Mouse (Mus musculus) frontal cortex, adult (tissue): ENCODE measurements at regions not wholly inside any gene's neighbourhood (a gene's known extent, or its start where the extent isn't known, plus 50 kb on each side); places are given as distances from the start of the nearest gene placed in this dataset.
"Not testable (repeated sequence)": the region's sequence is repeated elsewhere in the genome, so short reads cannot be mapped to it uniquely, and the experiment has no call there.

Experiments used
- ATAC-seq: cut with Nextera tagmentation; 2 replicates; pipeline ENCODE4 v1.9.2; 2017; ENCODE audit warnings: mild to moderate bottlenecking, moderate library complexity, mixed read lengths; ENCODE audit not compliant: low TSS enrichment

- ATAC-seq: no peak
Measured at GRCm38 (mm10) chr7:113010150-113010549, 56.4 kb downstream of the Rassf10 start.

DNA sequence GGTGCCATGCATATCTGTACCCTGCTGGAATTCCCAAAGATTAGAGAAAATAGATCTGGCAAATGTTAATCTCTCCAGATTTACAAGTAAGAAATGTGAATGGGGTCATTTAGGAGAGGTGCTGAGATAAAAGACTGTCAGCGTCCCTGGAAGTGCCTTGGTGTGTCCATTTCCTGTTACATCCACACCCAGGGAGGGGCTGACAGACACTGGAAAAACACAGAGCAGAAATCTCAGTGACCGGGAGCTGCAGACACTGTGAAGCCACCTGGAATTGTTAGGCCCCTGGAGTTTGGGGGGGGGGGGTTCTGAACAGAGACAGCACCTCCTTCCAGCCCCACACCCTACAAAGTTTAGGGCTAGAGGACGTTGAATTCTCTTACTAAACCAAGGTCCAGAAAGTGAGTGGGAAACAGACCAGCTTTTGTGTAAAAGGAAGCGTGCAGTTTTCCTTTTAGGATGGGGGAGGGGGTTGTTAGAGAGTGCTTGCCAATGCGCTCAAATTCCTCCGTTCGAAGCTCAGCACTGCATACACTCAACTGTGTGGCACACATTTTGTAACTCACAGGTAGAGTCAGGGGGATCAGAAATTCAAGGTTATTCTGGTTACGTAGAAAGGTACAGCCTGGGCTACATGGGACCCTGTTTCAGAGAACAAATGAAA is 63.5 kb downstream of the Rassf10 start:
- ATAC-seq: no peak

DNA sequence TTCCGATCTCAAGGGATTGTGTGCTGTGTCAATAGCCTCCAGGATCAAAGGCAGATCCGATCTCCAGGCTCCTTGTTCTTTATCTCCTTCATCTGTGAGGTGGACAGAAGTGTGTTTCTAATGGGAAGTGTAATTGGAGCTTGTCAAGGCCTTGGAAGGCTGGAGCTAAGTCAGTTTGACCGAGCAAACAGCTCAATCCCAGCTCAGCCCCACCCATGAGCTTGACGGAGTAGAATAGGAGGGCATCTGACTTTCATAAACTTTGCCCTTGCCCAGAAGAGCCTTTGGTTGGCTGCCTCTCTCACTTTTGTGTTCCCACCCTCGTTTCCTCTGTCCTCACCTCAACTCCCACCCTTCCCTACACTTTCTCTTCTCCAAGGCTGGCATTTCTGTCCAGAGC is 67.7 kb downstream of the Rassf10 start:
- no peak for ATAC-seq

DNA sequence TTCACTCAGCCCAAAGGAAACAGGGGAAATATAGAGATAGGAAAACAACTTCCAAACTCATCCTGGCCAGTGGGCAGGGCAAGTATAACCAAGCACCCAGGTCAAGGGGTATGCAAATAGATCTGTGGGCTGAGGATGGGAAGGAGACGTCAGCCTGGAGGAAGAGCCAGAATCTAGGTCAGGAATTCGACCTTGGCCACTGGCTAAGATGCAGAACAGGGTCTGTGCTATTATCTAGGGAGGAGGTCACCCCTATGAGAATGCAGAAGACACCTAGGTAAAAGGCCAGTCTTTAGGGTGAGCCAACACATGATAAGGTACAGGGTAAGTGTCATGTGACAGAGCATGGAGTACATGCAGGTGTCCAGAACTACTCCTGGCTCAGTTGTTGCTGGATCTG is 68.8 kb downstream of the Rassf10 start:
- ATAC-seq: no peak

DNA sequence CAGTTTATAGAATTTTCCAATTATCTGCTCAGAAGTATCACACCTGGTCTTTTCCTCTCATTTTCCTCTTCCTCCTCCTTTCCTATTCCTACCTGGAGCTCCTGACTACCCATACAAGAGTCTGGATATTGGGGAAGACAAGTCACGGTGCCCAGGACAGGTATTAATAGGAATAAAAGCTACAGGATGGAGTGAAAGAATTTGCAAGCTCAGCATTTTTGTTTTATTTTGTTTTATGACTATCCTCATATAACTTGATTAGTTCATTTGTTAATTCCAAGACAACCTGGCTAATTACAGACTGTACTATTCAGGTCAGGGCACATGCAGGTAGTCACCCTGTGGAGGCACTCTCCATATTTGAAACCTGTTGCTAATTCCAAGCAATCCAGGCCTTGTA is 72.0 kb downstream of the Rassf10 start:
- ATAC-seq: no peak

- ATAC-seq: no peak
Measured at GRCm38 (mm10) chr7:113026290-113027075, 72.7 kb downstream of the Rassf10 start.

GRCm38 (mm10) chr7:113027125-113027801 is 73.5 kb downstream of the Rassf10 start:
- no peak for ATAC-seq

DNA sequence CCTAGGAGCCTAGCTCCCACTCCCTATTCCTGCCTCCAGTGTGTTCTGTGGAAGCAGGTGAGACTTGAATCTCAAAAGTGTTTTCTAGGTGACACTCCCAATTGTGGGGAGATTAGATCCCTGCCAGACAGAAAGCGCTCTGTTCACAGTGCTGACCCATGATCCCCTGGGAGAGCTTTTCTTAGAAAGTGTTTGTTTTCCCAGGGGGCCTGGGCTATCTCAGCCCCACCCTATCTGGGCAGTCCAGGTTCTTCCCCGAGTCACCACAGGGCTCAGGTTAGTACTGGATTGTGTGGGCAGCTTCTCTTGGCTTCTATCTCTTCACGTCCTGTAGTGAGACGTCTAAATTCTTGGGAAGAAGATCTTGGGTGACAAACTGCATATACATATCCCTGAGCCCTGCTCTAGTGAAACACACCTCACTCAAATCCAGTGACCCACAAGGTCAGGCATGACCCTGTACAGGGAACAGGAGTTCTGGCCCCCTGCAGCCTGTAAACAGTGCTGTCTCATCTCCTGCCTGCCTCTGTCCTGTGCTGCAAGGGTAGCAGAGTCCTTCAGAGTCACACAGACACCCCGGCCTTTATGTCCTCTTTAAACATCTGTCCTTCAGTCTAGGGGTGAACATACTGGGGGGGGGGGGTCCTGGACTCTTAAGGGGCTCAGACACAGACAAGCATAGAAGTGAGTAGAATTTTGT is 76.4 kb downstream of the Rassf10 start:
- ATAC-seq: no peak

DNA sequence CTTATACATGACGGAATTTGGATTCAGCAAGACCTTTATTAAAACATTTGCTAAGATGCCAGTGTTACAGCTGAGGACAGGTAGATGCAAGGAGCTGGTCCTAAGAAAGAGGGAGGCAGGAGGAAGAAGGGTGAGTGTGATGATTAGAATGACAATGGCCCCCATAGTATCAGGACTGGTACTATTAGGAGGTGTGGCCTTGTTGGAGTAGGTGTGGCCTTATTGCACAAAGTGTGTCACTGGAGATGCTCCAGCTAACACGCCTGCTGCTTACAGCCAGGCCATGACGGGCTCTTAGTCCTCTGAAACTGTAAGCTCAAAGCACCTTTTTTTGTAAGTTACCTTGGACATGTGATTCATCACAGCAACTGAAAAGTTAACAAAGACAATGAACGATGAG is 82.0 kb downstream of the Rassf10 start:
- no peak for ATAC-seq

DNA sequence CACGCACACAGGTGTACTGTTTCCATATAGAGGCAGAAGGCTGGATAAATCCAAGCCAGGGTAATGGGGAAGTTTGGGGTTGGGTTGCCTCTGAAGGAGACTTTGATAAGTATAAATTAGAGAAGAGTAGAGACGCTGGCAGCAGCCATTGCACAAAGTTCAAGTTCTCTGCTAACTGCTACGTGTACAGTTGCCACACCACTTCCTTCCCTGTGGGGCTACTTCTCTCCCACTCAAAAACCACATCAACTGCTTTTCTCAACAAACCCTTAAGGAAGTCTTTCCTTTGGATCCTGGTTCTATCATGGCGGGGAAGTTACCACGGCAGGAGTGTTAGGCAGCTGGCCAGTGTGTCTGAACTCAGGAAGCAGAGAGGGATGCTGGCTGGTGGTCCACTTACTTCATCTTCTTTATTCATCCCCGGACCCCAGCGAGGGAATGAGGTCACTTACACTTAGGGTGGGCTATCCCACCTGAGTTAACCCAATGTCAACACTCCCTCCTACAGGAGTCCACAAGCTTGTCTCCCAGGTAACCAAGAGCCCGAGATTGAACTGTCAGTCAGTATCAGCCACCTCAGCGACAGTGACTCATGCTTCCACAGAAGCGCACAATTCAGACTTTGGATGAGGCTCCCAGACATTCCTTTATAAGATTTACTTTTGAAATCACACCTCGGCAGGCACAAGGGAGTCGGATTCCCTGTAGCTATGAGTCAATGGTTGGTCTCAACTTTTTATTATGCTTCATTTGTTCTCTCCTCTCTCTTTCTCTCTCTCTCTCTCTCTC is 84.3 kb downstream of the Rassf10 start:
- ATAC-seq: no peak; the same call in 1 of the 2 replicates

GRCm38 (mm10) chr7:113038906-113039671 is 85.3 kb downstream of the Rassf10 start:
- no peak for ATAC-seq

GRCm38 (mm10) chr7:113045613-113046159 is 91.9 kb downstream of the Rassf10 start:
- not testable (repeated sequence) for ATAC-seq

DNA sequence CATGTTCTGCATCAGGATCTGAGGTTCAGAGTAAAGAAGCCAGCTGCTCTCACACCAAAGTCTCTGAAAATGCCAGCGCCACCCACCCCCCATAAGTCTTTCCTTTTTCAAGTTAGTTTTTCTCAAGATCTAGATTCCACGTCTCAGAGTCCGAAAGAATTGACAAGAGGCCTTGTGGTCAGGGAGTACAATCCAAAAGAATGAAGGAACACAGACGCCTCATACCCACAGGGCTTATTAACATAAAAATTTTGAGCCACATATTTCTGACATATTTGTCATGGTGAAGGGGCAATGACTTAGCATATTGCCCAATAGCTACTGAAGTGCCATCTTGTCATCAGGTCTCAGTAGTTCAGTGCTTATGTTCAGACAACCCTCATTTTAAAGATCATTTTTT is 92.6 kb downstream of the Rassf10 start:
- ATAC-seq: no peak

DNA sequence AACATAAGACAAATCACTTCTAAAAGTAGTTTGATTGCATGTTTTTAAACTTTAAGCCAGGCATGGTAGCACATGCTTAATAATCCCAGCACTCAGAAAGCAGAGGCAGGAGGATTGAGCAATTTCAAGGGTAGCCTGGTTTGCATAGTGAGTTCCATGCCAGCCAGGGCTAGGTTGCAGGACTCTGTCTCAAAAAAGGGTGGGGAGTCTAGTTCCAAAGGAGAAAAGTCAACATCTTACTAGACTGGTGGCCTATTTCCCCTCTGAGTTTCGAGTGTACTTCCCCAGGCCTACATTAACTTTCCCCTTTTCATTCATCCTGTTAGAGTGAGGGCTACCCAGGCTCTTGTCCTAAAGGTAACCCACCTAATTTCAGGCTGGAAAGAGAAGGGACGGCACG is 93.8 kb downstream of the Rassf10 start:
- ATAC-seq: no peak

GRCm38 (mm10) chr7:113048097-113048795 is 94.5 kb downstream of the Rassf10 start:
- 0 out of 2 replicates have a peak, but pooled peaks have one; percentile 52 for ATAC-seq

- ATAC-seq: no peak
Measured at GRCm38 (mm10) chr7:113049440-113049839, 95.7 kb downstream of the Rassf10 start.

DNA sequence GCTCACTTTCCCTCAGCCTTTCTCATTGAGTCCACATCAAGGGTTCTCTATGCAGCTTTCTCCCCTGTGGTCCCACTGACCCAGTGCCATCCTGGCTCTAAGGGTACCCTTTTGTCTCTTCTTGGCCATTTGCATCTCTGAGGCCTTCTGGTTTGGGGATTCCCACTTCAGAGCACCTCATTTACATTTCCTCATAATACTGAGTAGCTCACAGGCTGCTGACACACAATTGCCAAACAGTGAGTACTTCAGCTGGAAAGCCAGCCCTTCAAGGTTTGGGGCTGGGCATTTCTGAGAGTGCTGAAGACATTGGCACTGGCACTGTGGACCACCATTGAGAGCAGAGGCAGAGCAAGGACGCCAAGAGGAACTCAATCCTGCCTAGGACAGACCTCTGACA is 99.2 kb downstream of the Rassf10 start:
- ATAC-seq: no peak

GRCm38 (mm10) chr7:113056421-113056820 is 102.7 kb downstream of the Rassf10 start:
- no peak for ATAC-seq

DNA sequence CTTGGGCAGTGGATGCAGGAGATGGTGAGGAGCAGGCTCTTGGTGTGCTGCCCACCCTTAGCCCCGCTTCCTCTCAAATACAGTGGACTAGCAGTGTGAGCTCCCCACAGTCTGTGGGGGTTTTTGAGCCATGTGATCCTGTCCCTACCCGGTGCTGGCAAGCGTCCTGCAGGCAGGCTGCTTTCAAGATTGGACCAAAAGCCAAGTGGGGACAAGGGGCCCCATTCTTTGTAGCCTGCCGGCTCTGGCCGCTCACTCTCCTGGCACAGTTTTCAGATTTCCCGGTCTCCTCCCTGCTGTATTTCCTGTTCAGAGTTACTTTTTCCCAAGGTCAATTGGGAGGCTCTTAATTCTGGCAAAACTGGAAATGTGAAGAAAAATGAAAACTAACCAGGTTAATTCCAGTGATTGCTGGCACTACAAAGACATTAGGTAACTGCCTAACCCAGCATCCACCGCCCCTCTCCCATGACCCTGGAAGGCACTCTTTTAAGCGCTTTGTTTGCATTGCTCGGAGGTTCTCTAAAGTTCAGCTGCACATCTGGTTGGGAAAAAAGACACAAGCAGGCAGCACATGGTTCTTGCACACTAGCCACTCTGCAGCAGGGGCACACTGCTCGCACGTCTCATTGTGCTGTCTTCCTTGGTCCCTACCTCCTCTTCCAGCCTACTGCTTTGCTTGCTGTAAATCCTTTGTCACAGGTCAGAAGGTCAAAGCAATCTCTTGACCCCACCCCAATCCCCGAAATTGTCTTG is 105.6 kb downstream of the Rassf10 start:
- ATAC-seq: peak; percentile 38; the same call in 1 of the 2 replicates
